Mouse (Mus musculus): ENCODE measurements around the gene Eps15.

- TF ChIP-seq POLR2A (IDR thresholded peaks at IDR 0.05; ENCODE audit: borderline replicate concordance, control insufficient read depth, low read depth, low read length), result no peak
- TF ChIP-seq CTCF (IDR thresholded peaks at IDR 0.05; ENCODE audit: control insufficient read depth, insufficient read depth, low read length), result no peak
Observed at GRCm38 (mm10) chr4:109423438-109423837, 143.4 kb downstream of the Eps15 start.

Data from bone marrow, adult 2 months (tissue).